Mouse (Mus musculus) MEL (cell line): ENCODE data around the gene Mypn. TPM values are rescaled to one million over a fixed set of nuclear protein-coding genes. Genes with fewer than 3 reads are reported as not detected.

Experiments used
- DNase-seq: peaks from one replicate; pipeline ENCODE4 v3.0.0; 2011; ENCODE audit warnings: low read depth, low spot score
- H3K27ac ChIP-seq: 2 replicates; pipeline ENCODE4 v1.5.1; 2012; ENCODE audit warnings: low read depth, mild to moderate bottlenecking, control low read depth, low read length, moderate library complexity; ENCODE audit not compliant: control insufficient read depth
- H3K27me3 ChIP-seq, 2 experiments: fragments of 150-350 bp in 1 of 2; sonication (generic) in 1 of 2; 2 replicates each; pipeline ENCODE4 v1.6.1; 2012; ENCODE audit warnings: low read length in 2 of 2, mild to moderate bottlenecking in 2 of 2, improper control_type of control experiment in 1 of 2, moderate library complexity in 1 of 2; ENCODE audit not compliant: insufficient read depth in 2 of 2, control insufficient read depth in 1 of 2
- H3K36me3 ChIP-seq, 2 experiments: 2 replicates each; pipeline ENCODE4 v1.6.1; 2012 to 2014; ENCODE audit warnings: low read length in 2 of 2, improper control_type of control experiment in 1 of 2, inconsistent platforms in 1 of 2, mild to moderate bottlenecking in 1 of 2; ENCODE audit not compliant: insufficient read depth in 2 of 2, control insufficient read depth in 1 of 2
- H3K4me1 ChIP-seq, 2 experiments: fragments of 150-350 bp in 1 of 2; sonication (generic) in 1 of 2; 2 replicates each; pipeline ENCODE4 v1.6.1; 2012; ENCODE audit warnings: low read length in 2 of 2, improper control_type of control experiment in 1 of 2, mild to moderate bottlenecking in 1 of 2; ENCODE audit not compliant: insufficient read depth in 2 of 2, control insufficient read depth in 1 of 2
- H3K4me3 ChIP-seq, 2 experiments: fragments of 150-350 bp in 1 of 2; sonication (generic) in 1 of 2; 2 replicates each; pipeline ENCODE4 v1.5.1; 2012; ENCODE audit warnings: low read depth in 2 of 2, low read length in 2 of 2, mild to moderate bottlenecking in 2 of 2, moderate library complexity in 2 of 2, control low read depth in 1 of 2, improper control_type of control experiment in 1 of 2; ENCODE audit not compliant: control insufficient read depth in 1 of 2, insufficient read depth in 1 of 2
- H3K79me2 ChIP-seq: 2 replicates; pipeline ENCODE4 v1.6.1; 2012; ENCODE audit warnings: mild to moderate bottlenecking, low read length, moderate library complexity; ENCODE audit not compliant: control insufficient read depth, poor library complexity, insufficient read depth
- H3K9ac ChIP-seq: 2 replicates; pipeline ENCODE4 v1.6.1; 2012; ENCODE audit warnings: low read depth, mild to moderate bottlenecking, control low read depth, low read length, moderate library complexity; ENCODE audit not compliant: control insufficient read depth, poor library complexity, severe bottlenecking
- H3K9me3 ChIP-seq: fragments of 150-350 bp; sonication (generic); replicated peaks from 2 replicates; pipeline ENCODE4 v1.6.1; 2012; ENCODE audit warnings: mild to moderate bottlenecking, low read length, improper control_type of control experiment, moderate library complexity; ENCODE audit not compliant: insufficient read depth
- BHLHE40 ChIP-seq: IDR thresholded peaks from 2 replicates; pipeline ENCODE4 v1.6.1; 2012; ENCODE audit warnings: low read depth, mild to moderate bottlenecking, inconsistent platforms, low read length, improper control_type of control experiment, borderline replicate concordance
- CHD1 ChIP-seq: IDR thresholded peaks from 2 replicates; pipeline ENCODE4 v1.6.1; 2012; ENCODE audit warnings: low read depth, mild to moderate bottlenecking, inconsistent platforms, low read length, improper control_type of control experiment
- CHD2 ChIP-seq: IDR thresholded peaks from 2 replicates; pipeline ENCODE4 v1.6.1; 2011; ENCODE audit warnings: low read length, improper control_type of control experiment
- CTCF ChIP-seq, 3 experiments: IDR thresholded peaks in 2 of 3; conservative IDR thresholded peaks in 1 of 3; 2 replicates each; pipeline ENCODE4 v1.5.1; 2011 to 2012; ENCODE audit warnings: low read length in 3 of 3, low read depth in 2 of 3, mild to moderate bottlenecking in 2 of 3, improper control_type of control experiment in 1 of 3, inconsistent platforms in 1 of 3, mixed read lengths in 1 of 3, moderate library complexity in 1 of 3; ENCODE audit not compliant: control insufficient read depth in 1 of 3, insufficient read depth in 1 of 3, poor library complexity in 1 of 3, severe bottlenecking in 1 of 3
- ELF1 ChIP-seq: IDR thresholded peaks from 2 replicates; pipeline ENCODE4 v1.6.1; 2014; ENCODE audit warnings: low read depth, mild to moderate bottlenecking, inconsistent platforms, low read length, improper control_type of control experiment, moderate library complexity
- EP300 ChIP-seq, 2 experiments: IDR thresholded peaks; 2 replicates each; pipeline ENCODE4 v1.6.1; 2011; ENCODE audit warnings: improper control_type of control experiment in 2 of 2, low read length in 2 of 2, low read depth in 1 of 2, mild to moderate bottlenecking in 1 of 2
- ETS1 ChIP-seq: IDR thresholded peaks from 2 replicates; pipeline ENCODE4 v1.6.1; 2012; ENCODE audit warnings: low read depth, mild to moderate bottlenecking, inconsistent platforms, low read length, improper control_type of control experiment, moderate library complexity
- GABPA ChIP-seq: IDR thresholded peaks from 2 replicates; pipeline ENCODE4 v1.6.1; 2012; ENCODE audit warnings: low read depth, mild to moderate bottlenecking, inconsistent platforms, low read length, improper control_type of control experiment, moderate library complexity
- HCFC1 ChIP-seq: IDR thresholded peaks from 2 replicates; pipeline ENCODE4 v1.6.1; 2012; ENCODE audit warnings: low read depth, mild to moderate bottlenecking, inconsistent platforms, low read length, improper control_type of control experiment, moderate library complexity
- JUND ChIP-seq: IDR thresholded peaks from 2 replicates; pipeline ENCODE4 v1.6.1; 2011; ENCODE audit warnings: low read depth, mild to moderate bottlenecking, improper control_type of control experiment, low read length
- KAT2A ChIP-seq: conservative IDR thresholded peaks from 2 replicates; pipeline ENCODE4 v1.6.1; 2012; ENCODE audit warnings: low read depth, low read length, improper control_type of control experiment, inconsistent platforms
- MAFK ChIP-seq: IDR thresholded peaks from 2 replicates; pipeline ENCODE4 v1.6.1; 2011; ENCODE audit warnings: low read depth, mild to moderate bottlenecking, low read length, improper control_type of control experiment, borderline replicate concordance
- MAX ChIP-seq: IDR thresholded peaks from 2 replicates; pipeline ENCODE4 v1.6.1; 2011; ENCODE audit warnings: low read length, improper control_type of control experiment
- MAZ ChIP-seq: IDR thresholded peaks from 2 replicates; pipeline ENCODE4 v1.6.1; 2012; ENCODE audit warnings: low read depth, mild to moderate bottlenecking, inconsistent platforms, low read length, improper control_type of control experiment
- MEF2A ChIP-seq: IDR thresholded peaks from 2 replicates; pipeline ENCODE4 v1.6.1; 2014; ENCODE audit warnings: low read depth, mild to moderate bottlenecking, inconsistent platforms, low read length, improper control_type of control experiment; ENCODE audit not compliant: poor library complexity, insufficient replicate concordance, severe bottlenecking; ENCODE audit errors: extremely low read depth
- MXI1 ChIP-seq: IDR thresholded peaks from 2 replicates; pipeline ENCODE4 v1.6.1; 2011; ENCODE audit warnings: mild to moderate bottlenecking, low read depth, low read length, improper control_type of control experiment
- MYC ChIP-seq: IDR thresholded peaks from 2 replicates; pipeline ENCODE4 v1.6.1; 2011; ENCODE audit warnings: low read depth, mild to moderate bottlenecking, low read length, improper control_type of control experiment, moderate library complexity
- NRF1 ChIP-seq: IDR thresholded peaks from 2 replicates; pipeline ENCODE4 v1.6.1; 2014; ENCODE audit warnings: low read depth, mild to moderate bottlenecking, inconsistent platforms, low read length, improper control_type of control experiment, moderate library complexity; ENCODE audit not compliant: poor library complexity, insufficient read depth, severe bottlenecking
- POLR2A ChIP-seq, 2 experiments: IDR thresholded peaks; 2 replicates each; pipeline ENCODE4 v1.6.1; 2011 to 2012; ENCODE audit warnings: low read length in 2 of 2, mild to moderate bottlenecking in 2 of 2, control low read depth in 1 of 2, improper control_type of control experiment in 1 of 2, low read depth in 1 of 2, moderate library complexity in 1 of 2; ENCODE audit not compliant: control insufficient read depth in 1 of 2, insufficient read depth in 1 of 2, poor library complexity in 1 of 2
- POLR2AphosphoS2 ChIP-seq: IDR thresholded peaks from 2 replicates; pipeline ENCODE4 v1.6.1; 2011; ENCODE audit warnings: low read length, improper control_type of control experiment
- POLR2AphosphoS5 ChIP-seq: IDR thresholded peaks from 2 replicates; pipeline ENCODE4 v1.6.1; 2012; ENCODE audit warnings: low read depth, borderline replicate concordance, mild to moderate bottlenecking, inconsistent platforms, low read length, moderate library complexity, mixed read lengths
- RCOR1 ChIP-seq: IDR thresholded peaks from 2 replicates; pipeline ENCODE4 v1.6.1; 2012; ENCODE audit warnings: low read depth, mild to moderate bottlenecking, inconsistent platforms, low read length, improper control_type of control experiment
- SIN3A ChIP-seq: IDR thresholded peaks from 2 replicates; pipeline ENCODE4 v1.6.1; 2012; ENCODE audit warnings: low read length, improper control_type of control experiment, inconsistent platforms
- TAL1 ChIP-seq: IDR thresholded peaks from 2 replicates; pipeline ENCODE4 v1.6.1; 2012; ENCODE audit warnings: mild to moderate bottlenecking, inconsistent platforms, low read length, moderate library complexity, mixed read lengths
- TBP ChIP-seq: IDR thresholded peaks from 2 replicates; pipeline ENCODE4 v1.8.0; 2011; ENCODE audit warnings: low read depth, low read length, improper control_type of control experiment
- TCF12 ChIP-seq: IDR thresholded peaks from 2 replicates; pipeline ENCODE4 v1.6.1; 2014; ENCODE audit warnings: low read depth, mild to moderate bottlenecking, inconsistent platforms, low read length, improper control_type of control experiment, moderate library complexity
- USF2 ChIP-seq, 2 experiments: IDR thresholded peaks; 2 replicates each; pipeline ENCODE4 v1.6.1; 2011 to 2012; ENCODE audit warnings: improper control_type of control experiment in 2 of 2, low read length in 2 of 2, borderline replicate concordance in 1 of 2, inconsistent platforms in 1 of 2, low read depth in 1 of 2, mild to moderate bottlenecking in 1 of 2; ENCODE audit not compliant: insufficient read depth in 1 of 2
- ZKSCAN1 ChIP-seq: IDR thresholded peaks from 2 replicates; pipeline ENCODE4 v1.6.1; 2012; ENCODE audit warnings: low read depth, mild to moderate bottlenecking, inconsistent platforms, low read length, improper control_type of control experiment, moderate library complexity
- ZMIZ1 ChIP-seq: IDR thresholded peaks from 2 replicates; pipeline ENCODE4 v1.6.1; 2012; ENCODE audit warnings: low read depth, mild to moderate bottlenecking, inconsistent platforms, low read length, improper control_type of control experiment, moderate library complexity
- polyA plus RNA-seq, 2 experiments: library from polyadenylated mRNA; stranded (reverse) in 1 of 2; unstranded in 1 of 2; fragments of >175 nt in 1 of 2; fragments of >200 nt in 1 of 2; gene quantifications; 2 replicates each; pipeline versions ENCODE4 v1.2.1 to v1.2.4; 2012; ENCODE audit warnings: low replicate concordance in 2 of 2, low read depth in 1 of 2; ENCODE audit not compliant: insufficient read length in 2 of 2, insufficient read depth in 1 of 2, missing spikeins in 1 of 2
- total RNA-seq: library from RNA; depleted of rRNA; stranded (reverse); fragments of 300-350 nt; gene quantifications from 2 replicates; pipeline ENCODE4 v1.2.3, GENCODE M21; 2012

Mypn gene
- total and polyA plus RNA-seq, 3 experiments: not detected

GRCm38 (mm10) chr10:63203002-63203401 is 750 bp downstream of the Mypn start:
- Histone ChIP-seq H3K4me1 (no peaks in the 10 kb centered on the region), H3K27me3 (peaks cover 2 to 3% of the 10 kb centered on the region in 2 experiments; a peak in 3 of 4 replicates)
- DNase-seq: no peak

GRCm38 (mm10) chr10:63201534-63201933 is 2.2 kb downstream of the Mypn start:
- Histone ChIP-seq H3K79me2 (no peaks in the 10 kb centered on the region), H3K4me3 (no peak overlapping the region), H3K9me3 (no peaks in the 10 kb centered on the region), H3K4me1 (no peaks in the 10 kb centered on the region), H3K9ac (no peak overlapping the region), H3K36me3 (no peaks in the 10 kb centered on the region), H3K27me3 (peaks cover 1 to 2% of the 10 kb centered on the region in 2 experiments; a peak in 2 of 4 replicates), H3K27ac (no peak overlapping the region)
- TF ChIP-seq GABPA (no peak), TCF12 (no peak), TBP (no peak), HCFC1 (no peak), EP300 (IDR thresholded peaks at IDR 0.05; ENCODE audit: low read depth in 1 of 2, low read length in 2 of 2) (no peak), MXI1 (no peak), BHLHE40 (no peak), NRF1 (no peak), USF2 (IDR thresholded peaks at IDR 0.05; ENCODE audit: borderline replicate concordance in 1 of 2, insufficient read depth in 1 of 2, low read depth in 1 of 2, low read length in 2 of 2) (no peak), MAZ (no peak), MYC (no peak), MAX (no peak), POLR2A (IDR thresholded peaks at IDR 0.05; ENCODE audit: control insufficient read depth in 1 of 2, insufficient read depth in 1 of 2, low read depth in 1 of 2, low read length in 2 of 2, poor library complexity in 1 of 2) (no peak), RCOR1 (no peak), ZMIZ1 (no peak), TAL1 (no peak), MAFK (no peak), ETS1 (no peak), JUND (no peak), POLR2AphosphoS5 (no peak)
- no peak for DNase-seq

More at GRCm38 (mm10) chr10:63203002-63203401, 750 bp downstream of the Mypn start:
- Histone ChIP-seq H3K9ac (no peak overlapping the region), H3K9me3 (no peaks in the 10 kb centered on the region)
- no peak for TF ChIP-seq CHD2
- TF ChIP-seq POLR2AphosphoS2: no peak
- TF ChIP-seq EP300 (IDR thresholded peaks at IDR 0.05; ENCODE audit: low read depth in 1 of 2, low read length in 2 of 2): no peak
- TF ChIP-seq MEF2A: no peak
- no peak for TF ChIP-seq CTCF (IDR thresholded peaks at IDR 0.05 in 2 of 3, conservative IDR thresholded peaks at IDR 0.05 in 1 of 3; ENCODE audit: control insufficient read depth in 1 of 3, insufficient read depth in 1 of 3, low read depth in 2 of 3, low read length in 3 of 3, poor library complexity in 1 of 3, severe bottlenecking in 1 of 3)
- TF ChIP-seq JUND: no peak
- no peak for TF ChIP-seq ELF1
- TF ChIP-seq SIN3A: no peak
- no peak for TF ChIP-seq BHLHE40
- TF ChIP-seq CHD1: no peak
- TF ChIP-seq HCFC1: no peak
- TF ChIP-seq RCOR1: no peak
- no peak for TF ChIP-seq MAZ
- no peak for TF ChIP-seq ETS1
- TF ChIP-seq TAL1: no peak
- no peak for TF ChIP-seq MYC
- TF ChIP-seq KAT2A: no peak
- TF ChIP-seq ZKSCAN1: no peak
- TF ChIP-seq ZMIZ1: no peak
- TF ChIP-seq, all 39 proteins: peak for 0
- Histone ChIP-seq H3K36me3 (no peaks in the 10 kb centered on the region), H3K4me3 (no peak overlapping the region), H3K79me2 (no peaks in the 10 kb centered on the region), H3K27ac (no peak overlapping the region)
